Mouse (Mus musculus): Measurements from ENCODE around the gene Edf1. TPM values are rescaled to one million over a fixed set of nuclear protein-coding genes. Genes with fewer than 3 reads are reported as not detected.
A peak's percentile ranks its signal among the peaks of the same experiment; 100 is the strongest.

The Edf1 gene
- polyA plus RNA-seq, 1 experiment from 2014 or later, result 373 TPM

- no peak overlapping the region for H3K27ac ChIP-seq
- peaks cover 4% of the 10 kb centered on the region for H3K36me3 ChIP-seq
- peak overlapping the region; percentile 56 for H3K4me2 ChIP-seq
- H3K9me3 ChIP-seq (replicated peaks), result no peaks in the 10 kb centered on the region
- peaks cover 56% of the 10 kb centered on the region for H3K27me3 ChIP-seq
- peak overlapping the region; percentile 36 for H3K4me3 ChIP-seq (replicated peaks)
- 5% methylated on average over 75 of the region's 75 CpGs for WGBS
- no peak overlapping the region for H3K9ac ChIP-seq
- peaks cover 82% of the 10 kb centered on the region for H3K4me1 ChIP-seq
- no peak for ATAC-seq (replicated peaks; ENCODE audit: low FRiP score)
Measured at GRCm38 (mm10) chr2:25577951-25578795, 20.5 kb downstream of the Edf1 start.

GRCm38 (mm10) chr2:25578796-25579736 lies 21.4 kb downstream of the Edf1 start:
- Histone ChIP-seq H3K9me3 (replicated peaks) (no peaks in the 10 kb centered on the region), H3K4me3 (replicated peaks) (peak overlapping the region; percentile 36), H3K27me3 (peaks cover 56% of the 10 kb centered on the region), H3K36me3 (peaks cover 12% of the 10 kb centered on the region), H3K4me2 (peak overlapping the region; percentile 56), H3K9ac (no peak overlapping the region), H3K4me1 (peaks cover 73% of the 10 kb centered on the region), H3K27ac (no peak overlapping the region)
- 6% methylated on average over 69 of the region's 77 CpGs for WGBS
- no peak for ATAC-seq (replicated peaks; ENCODE audit: low FRiP score)

GRCm38 (mm10) chr2:25579737-25580460 lies 22.3 kb downstream of the Edf1 start:
- H3K4me1 ChIP-seq, result peaks cover 71% of the 10 kb centered on the region
- H3K9me3 ChIP-seq (replicated peaks), result no peaks in the 10 kb centered on the region
- ATAC-seq (replicated peaks; ENCODE audit: low FRiP score), result no peak
- 4% methylated on average over 27 of the region's 27 CpGs for WGBS
- H3K36me3 ChIP-seq, result peaks cover 21% of the 10 kb centered on the region
- H3K27me3 ChIP-seq, result peaks cover 56% of the 10 kb centered on the region
- H3K27ac ChIP-seq, result no peak overlapping the region
- H3K9ac ChIP-seq, result no peak overlapping the region
- peak overlapping the region; percentile 36 for H3K4me3 ChIP-seq (replicated peaks)
- H3K4me2 ChIP-seq, result peak overlapping the region; percentile 47

- peak overlapping the region; percentile 70 for H3K4me2 ChIP-seq
Measured at GRCm38 (mm10) chr2:25580621-25581101, 23.0 kb downstream of the Edf1 start.

GRCm38 (mm10) chr2:25581294-25581864 lies 23.7 kb downstream of the Edf1 start, which contains the start of gene Ajm1:
Gene Ajm1 (minus strand): TSS chr2:25581757.
- ATAC-seq (replicated peaks; ENCODE audit: low FRiP score), result peak; percentile 47
- H3K9ac ChIP-seq, result no peak within 1 kb of the TSS
- peaks cover 60% of the 10 kb centered on the region for H3K4me1 ChIP-seq
- no peak within 1 kb of the TSS for H3K27ac ChIP-seq
- peak within 1 kb of the TSS; percentile 39 for H3K4me3 ChIP-seq (replicated peaks)
- H3K4me2 ChIP-seq, result peak within 1 kb of the TSS; percentile 70
- H3K27me3 ChIP-seq, result peaks cover 50% of the 10 kb centered on the region
- peaks cover 34% of the 10 kb centered on the region for H3K36me3 ChIP-seq
- WGBS, result 5% methylated on average over 19 of the region's 19 CpGs
- no peaks in the 10 kb centered on the region for H3K9me3 ChIP-seq (replicated peaks)

More at GRCm38 (mm10) chr2:25580621-25581101, 23.0 kb downstream of the Edf1 start:
- Histone ChIP-seq H3K4me1 (peaks cover 66% of the 10 kb centered on the region), H3K36me3 (peaks cover 28% of the 10 kb centered on the region), H3K27me3 (peaks cover 56% of the 10 kb centered on the region), H3K9ac (no peak overlapping the region), H3K9me3 (replicated peaks) (no peaks in the 10 kb centered on the region), H3K4me3 (replicated peaks) (no peak overlapping the region), H3K27ac (no peak overlapping the region)
- WGBS, result 49% methylated on average over 6 of the region's 6 CpGs
- no peak for ATAC-seq (replicated peaks; ENCODE audit: low FRiP score)

- Histone ChIP-seq H3K27ac (no peak overlapping the region), H3K9me3 (replicated peaks) (no peaks in the 10 kb centered on the region), H3K4me1 (peaks cover 59% of the 10 kb centered on the region), H3K4me3 (replicated peaks) (no peak overlapping the region), H3K27me3 (peaks cover 45% of the 10 kb centered on the region), H3K9ac (no peak overlapping the region), H3K36me3 (peaks cover 39% of the 10 kb centered on the region), H3K4me2 (peak overlapping the region; percentile 70; the same call in 1 of the 2 replicates)
- ATAC-seq (replicated peaks; ENCODE audit: low FRiP score), result no peak
- 30% methylated on average over 6 of the region's 6 CpGs for WGBS
Measured at GRCm38 (mm10) chr2:25581901-25582301, 24.3 kb downstream of the Edf1 start.

- Histone ChIP-seq H3K9ac (no peak overlapping the region), H3K27ac (no peak overlapping the region), H3K4me2 (no peak overlapping the region), H3K4me1 (peaks cover 52% of the 10 kb centered on the region), H3K4me3 (replicated peaks) (no peak overlapping the region), H3K36me3 (peaks cover 46% of the 10 kb centered on the region), H3K9me3 (replicated peaks) (no peaks in the 10 kb centered on the region), H3K27me3 (peaks cover 38% of the 10 kb centered on the region)
- no peak for ATAC-seq (replicated peaks; ENCODE audit: low FRiP score)
- 55% methylated on average over 12 of the region's 12 CpGs for WGBS
Measured at GRCm38 (mm10) chr2:25582466-25583119, 24.9 kb downstream of the Edf1 start.

GRCm38 (mm10) chr2:25583120-25583481 lies 25.5 kb downstream of the Edf1 start:
- no peaks in the 10 kb centered on the region for H3K9me3 ChIP-seq (replicated peaks)
- no peak overlapping the region for H3K9ac ChIP-seq
- peaks cover 33% of the 10 kb centered on the region for H3K27me3 ChIP-seq
- H3K4me3 ChIP-seq (replicated peaks), result no peak overlapping the region
- no peak for ATAC-seq (replicated peaks; ENCODE audit: low FRiP score)
- peaks cover 51% of the 10 kb centered on the region for H3K36me3 ChIP-seq
- H3K4me1 ChIP-seq, result peaks cover 47% of the 10 kb centered on the region
- WGBS, result 84% methylated on average over 6 of the region's 6 CpGs
- H3K27ac ChIP-seq, result no peak overlapping the region
- no peak overlapping the region for H3K4me2 ChIP-seq

GRCm38 (mm10) chr2:25583571-25583970 lies 25.9 kb downstream of the Edf1 start:
- no peak overlapping the region for H3K4me2 ChIP-seq
- peaks cover 42% of the 10 kb centered on the region for H3K4me1 ChIP-seq
- H3K27ac ChIP-seq, result no peak overlapping the region
- 66% methylated on average over 4 of the region's 4 CpGs for WGBS
- no peak overlapping the region for H3K9ac ChIP-seq
- no peak overlapping the region for H3K4me3 ChIP-seq (replicated peaks)
- H3K9me3 ChIP-seq (replicated peaks), result no peaks in the 10 kb centered on the region
- ATAC-seq (replicated peaks; ENCODE audit: low FRiP score), result no peak
- peaks cover 28% of the 10 kb centered on the region for H3K27me3 ChIP-seq
- peaks cover 55% of the 10 kb centered on the region for H3K36me3 ChIP-seq

- Histone ChIP-seq H3K9me3 (replicated peaks) (no peaks in the 10 kb centered on the region), H3K27ac (no peak overlapping the region), H3K4me1 (peaks cover 36% of the 10 kb centered on the region), H3K4me2 (no peak overlapping the region), H3K9ac (no peak overlapping the region), H3K27me3 (peaks cover 22% of the 10 kb centered on the region), H3K4me3 (replicated peaks) (no peak overlapping the region), H3K36me3 (peaks cover 58% of the 10 kb centered on the region)
- ATAC-seq (replicated peaks; ENCODE audit: low FRiP score), result no peak
- WGBS, result 91% methylated on average over 3 of the region's 3 CpGs
Measured at GRCm38 (mm10) chr2:25584152-25584551, 26.5 kb downstream of the Edf1 start.

- no peak overlapping the region for H3K9ac ChIP-seq
- H3K27ac ChIP-seq, result no peak overlapping the region
- no peaks in the 10 kb centered on the region for H3K9me3 ChIP-seq (replicated peaks)
- no peak for ATAC-seq (replicated peaks; ENCODE audit: low FRiP score)
- H3K27me3 ChIP-seq, result peaks cover 15% of the 10 kb centered on the region
- H3K36me3 ChIP-seq, result peaks cover 65% of the 10 kb centered on the region
- no peak overlapping the region for H3K4me3 ChIP-seq (replicated peaks)
- H3K4me1 ChIP-seq, result peaks cover 29% of the 10 kb centered on the region
- no peak overlapping the region for H3K4me2 ChIP-seq
- WGBS, result 77% methylated on average over 4 of the region's 4 CpGs
Measured at GRCm38 (mm10) chr2:25584856-25585255, 27.2 kb downstream of the Edf1 start.

Data from kidney, embryonic 15.5 days (tissue).